Mouse (Mus musculus): ENCODE results near the gene Tnfrsf23. TPM values are rescaled to one million over a fixed set of nuclear protein-coding genes. Genes with fewer than 3 reads are reported as not detected.
"Not testable (repeated sequence)": the region's sequence is repeated elsewhere in the genome, so short reads cannot be mapped to it uniquely, and the experiment has no call there.

Gene Tnfrsf23
- polyA plus RNA-seq, 1 experiment from 2014 or later = 0.38 TPM

GRCm38 (mm10) chr7:143696140-143696539, 10.5 kb upstream of the Tnfrsf23 start:
- DNase-seq (ENCODE audit: low spot score) = no peak
- H3K4me3 ChIP-seq = no peak overlapping the region
- H3K9me3 ChIP-seq (replicated peaks) = peaks cover 4% of the 10 kb centered on the region; the same call in 1 of the 2 replicates
- H3K36me3 ChIP-seq = peaks cover 45% of the 10 kb centered on the region
- 77% methylated on average over 2 of the region's 2 CpGs for WGBS
- H3K27me3 ChIP-seq (ENCODE audit: low read depth, poor library complexity, severe bottlenecking) = no peaks in the 10 kb centered on the region
- H3K4me1 ChIP-seq = no peaks in the 10 kb centered on the region
- no peak overlapping the region for H3K27ac ChIP-seq (replicated peaks)

GRCm38 (mm10) chr7:143694550-143694949, 8.9 kb upstream of the Tnfrsf23 start:
- Histone ChIP-seq H3K27me3 (ENCODE audit: low read depth, poor library complexity, severe bottlenecking) (0 out of 2 replicates have a peak, but pooled peaks cover under 1% of the 10 kb centered on the region), H3K36me3 (peaks cover 52% of the 10 kb centered on the region), H3K9me3 (replicated peaks) (peaks cover 4% of the 10 kb centered on the region; the same call in 1 of the 2 replicates), H3K4me3 (no peak overlapping the region), H3K27ac (replicated peaks) (no peak overlapping the region), H3K4me1 (no peaks in the 10 kb centered on the region)
- no peak for DNase-seq (ENCODE audit: low spot score)
- whole genome bisulfite sequencing = 94% methylated on average over 7 of the region's 7 CpGs

GRCm38 (mm10) chr7:143692746-143693510, 7.3 kb upstream of the Tnfrsf23 start:
- no peak for DNase-seq (ENCODE audit: low spot score)
- WGBS = 88% methylated on average over 12 of the region's 12 CpGs
- H3K27me3 ChIP-seq (ENCODE audit: low read depth, poor library complexity, severe bottlenecking) = 0 out of 2 replicates have a peak, but pooled peaks cover 10% of the 10 kb centered on the region
- H3K4me1 ChIP-seq = no peaks in the 10 kb centered on the region
- peaks cover 4% of the 10 kb centered on the region; the same call in 1 of the 2 replicates for H3K9me3 ChIP-seq (replicated peaks)
- no peak overlapping the region for H3K4me3 ChIP-seq
- peaks cover 58% of the 10 kb centered on the region for H3K36me3 ChIP-seq
- no peak overlapping the region for H3K27ac ChIP-seq (replicated peaks)

GRCm38 (mm10) chr7:143691909-143692308, 6.2 kb upstream of the Tnfrsf23 start:
- H3K4me1 ChIP-seq = no peaks in the 10 kb centered on the region
- no peak for DNase-seq (ENCODE audit: low spot score)
- 96% methylated on average over 4 of the region's 4 CpGs for WGBS
- 0 out of 2 replicates have a peak, but pooled peaks cover 13% of the 10 kb centered on the region for H3K27me3 ChIP-seq (ENCODE audit: low read depth, poor library complexity, severe bottlenecking)
- H3K27ac ChIP-seq (replicated peaks) = no peak overlapping the region
- peaks cover 58% of the 10 kb centered on the region for H3K36me3 ChIP-seq
- peaks cover 4% of the 10 kb centered on the region; the same call in 1 of the 2 replicates for H3K9me3 ChIP-seq (replicated peaks)
- H3K4me3 ChIP-seq = no peak overlapping the region

GRCm38 (mm10) chr7:143691181-143691580, 5.5 kb upstream of the Tnfrsf23 start:
- Histone ChIP-seq H3K27ac (replicated peaks) (no peak overlapping the region), H3K4me3 (no peak overlapping the region), H3K4me1 (no peaks in the 10 kb centered on the region), H3K9me3 (replicated peaks) (peaks cover 4% of the 10 kb centered on the region; the same call in 1 of the 2 replicates), H3K27me3 (ENCODE audit: low read depth, poor library complexity, severe bottlenecking) (0 out of 2 replicates have a peak, but pooled peaks cover 13% of the 10 kb centered on the region), H3K36me3 (peaks cover 58% of the 10 kb centered on the region)
- 88% methylated on average over 5 of the region's 5 CpGs for WGBS
- DNase-seq (ENCODE audit: low spot score) = no peak

GRCm38 (mm10) chr7:143689946-143690345, 4.3 kb upstream of the Tnfrsf23 start:
- Histone ChIP-seq H3K36me3 (peaks cover 46% of the 10 kb centered on the region), H3K27me3 (ENCODE audit: low read depth, poor library complexity, severe bottlenecking) (peaks cover 20% of the 10 kb centered on the region), H3K4me3 (no peak overlapping the region), H3K27ac (replicated peaks) (no peak overlapping the region), H3K9me3 (replicated peaks) (no peaks in the 10 kb centered on the region), H3K4me1 (peaks cover 8% of the 10 kb centered on the region)
- no peak for DNase-seq (ENCODE audit: low spot score)
- WGBS = 82% methylated on average over 4 of the region's 4 CpGs

- Histone ChIP-seq H3K4me1 (peaks cover 8% of the 10 kb centered on the region), H3K9me3 (replicated peaks) (no peaks in the 10 kb centered on the region), H3K27me3 (ENCODE audit: low read depth, poor library complexity, severe bottlenecking) (peaks cover 24% of the 10 kb centered on the region), H3K36me3 (peaks cover 41% of the 10 kb centered on the region), H3K27ac (replicated peaks) (no peak overlapping the region), H3K4me3 (no peak overlapping the region)
- WGBS = 78% methylated on average over 7 of the region's 7 CpGs
- DNase-seq (ENCODE audit: low spot score) = no peak
Measured at GRCm38 (mm10) chr7:143689481-143689880, 3.8 kb upstream of the Tnfrsf23 start.

GRCm38 (mm10) chr7:143686676-143687075, 1.0 kb upstream of the Tnfrsf23 start:
- not testable (repeated sequence) for DNase-seq (ENCODE audit: low spot score); H3K27ac ChIP-seq (replicated peaks); H3K4me1 ChIP-seq; H3K9me3 ChIP-seq (replicated peaks); H3K4me3 ChIP-seq
- peaks cover 32% of the 10 kb centered on the region for H3K27me3 ChIP-seq (ENCODE audit: low read depth, poor library complexity, severe bottlenecking)
- H3K36me3 ChIP-seq = peaks cover 18% of the 10 kb centered on the region
- WGBS = 85% methylated on average over 3 of the region's 3 CpGs

- DNase-seq (ENCODE audit: low spot score); H3K4me3 ChIP-seq; H3K27ac ChIP-seq (replicated peaks); H3K9me3 ChIP-seq (replicated peaks); H3K4me1 ChIP-seq: not testable (repeated sequence)
- peaks cover 32% of the 10 kb centered on the region for H3K27me3 ChIP-seq (ENCODE audit: low read depth, poor library complexity, severe bottlenecking)
- 58% methylated on average over 4 of the region's 4 CpGs for WGBS
- H3K36me3 ChIP-seq = peaks cover 13% of the 10 kb centered on the region
Measured at GRCm38 (mm10) chr7:143686191-143686590, 519 bp upstream of the Tnfrsf23 start.

GRCm38 (mm10) chr7:143684569-143684968, 1.1 kb downstream of the Tnfrsf23 start:
- H3K36me3 ChIP-seq; H3K27ac ChIP-seq (replicated peaks); H3K9me3 ChIP-seq (replicated peaks); DNase-seq (ENCODE audit: low spot score); H3K4me1 ChIP-seq; H3K4me3 ChIP-seq: not testable (repeated sequence)
- peaks cover 32% of the 10 kb centered on the region for H3K27me3 ChIP-seq (ENCODE audit: low read depth, poor library complexity, severe bottlenecking)
- 77% methylated on average over 2 of the region's 2 CpGs for WGBS

GRCm38 (mm10) chr7:143681566-143681965, 4.1 kb downstream of the Tnfrsf23 start:
- peaks cover 19% of the 10 kb centered on the region for H3K27me3 ChIP-seq (ENCODE audit: low read depth, poor library complexity, severe bottlenecking)
- H3K4me3 ChIP-seq = no peak overlapping the region
- no peaks in the 10 kb centered on the region for H3K9me3 ChIP-seq (replicated peaks)
- H3K4me1 ChIP-seq = peaks cover 8% of the 10 kb centered on the region
- DNase-seq (ENCODE audit: low spot score) = no peak
- no peaks in the 10 kb centered on the region for H3K36me3 ChIP-seq
- 96% methylated on average over 1 of the region's 1 CpGs for WGBS
- no peak overlapping the region for H3K27ac ChIP-seq (replicated peaks)

GRCm38 (mm10) chr7:143680836-143681235, 4.8 kb downstream of the Tnfrsf23 start:
- H3K27ac ChIP-seq (replicated peaks); H3K36me3 ChIP-seq; H3K4me1 ChIP-seq; H3K9me3 ChIP-seq (replicated peaks); DNase-seq (ENCODE audit: low spot score); H3K4me3 ChIP-seq: not testable (repeated sequence)
- WGBS = 64% methylated on average over 2 of the region's 2 CpGs
- peaks cover 19% of the 10 kb centered on the region for H3K27me3 ChIP-seq (ENCODE audit: low read depth, poor library complexity, severe bottlenecking)

- not testable (repeated sequence) for H3K27me3 ChIP-seq (ENCODE audit: low read depth, poor library complexity, severe bottlenecking); H3K4me1 ChIP-seq; H3K36me3 ChIP-seq; H3K27ac ChIP-seq (replicated peaks); H3K9me3 ChIP-seq (replicated peaks); DNase-seq (ENCODE audit: low spot score); H3K4me3 ChIP-seq
- 82% methylated on average over 2 of the region's 2 CpGs for WGBS
Measured at GRCm38 (mm10) chr7:143679650-143680049, 6.0 kb downstream of the Tnfrsf23 start.
